Mouse (Mus musculus) G1E-ER4 (cell line): Measurements from ENCODE around the gene Pcyt1a. TPM values are rescaled to one million over a fixed set of nuclear protein-coding genes. Genes with fewer than 3 reads are reported as not detected.

Source experiments
- GATA1 ChIP-seq: IDR thresholded peaks from one replicate; pipeline ENCODE4 v1.8.0; 2012; ENCODE audit warnings: low read length, inconsistent platforms
- polyA plus RNA-seq: library from polyadenylated mRNA; stranded (reverse); fragments of >175 nt; gene quantifications from 2 replicates; pipeline ENCODE4 v1.2.3, GENCODE M21; 2012

The Pcyt1a gene
- polyA plus RNA-seq = 50.1 and 64.7 TPM in 2 replicates

- TF ChIP-seq GATA1 = no peak
Observed at GRCm38 (mm10) chr16:32430474-32431046, at the start of gene Pcyt1a. TSS of gene Pcyt1a (plus strand) at chr16:32430921.

- TF ChIP-seq GATA1 = no peak
Observed at GRCm38 (mm10) chr16:32382901-32383300, 47.8 kb upstream of the Pcyt1a start.

- TF ChIP-seq GATA1 = no peak
Observed at GRCm38 (mm10) chr16:32384885-32385284, 45.8 kb upstream of the Pcyt1a start.

GRCm38 (mm10) chr16:32386826-32387225 is 43.9 kb upstream of the Pcyt1a start:
- TF ChIP-seq GATA1 = no peak

- TF ChIP-seq GATA1 = no peak
Observed at GRCm38 (mm10) chr16:32389049-32389448, 41.7 kb upstream of the Pcyt1a start.

GRCm38 (mm10) chr16:32389841-32390240 is 40.9 kb upstream of the Pcyt1a start:
- TF ChIP-seq GATA1 = no peak

- TF ChIP-seq GATA1 = no peak
Observed at GRCm38 (mm10) chr16:32390882-32391281, 39.8 kb upstream of the Pcyt1a start.

- no peak for TF ChIP-seq GATA1
Observed at GRCm38 (mm10) chr16:32395679-32396540, 34.8 kb upstream of the Pcyt1a start.

GRCm38 (mm10) chr16:32396541-32396835 is 34.2 kb upstream of the Pcyt1a start:
- TF ChIP-seq GATA1 = no peak

- no peak for TF ChIP-seq GATA1
Observed at GRCm38 (mm10) chr16:32398206-32398605, 32.5 kb upstream of the Pcyt1a start.

GRCm38 (mm10) chr16:32400267-32400666 is 30.5 kb upstream of the Pcyt1a start, which contains the start of gene Tm4sf19:
TSS of gene Tm4sf19 (plus strand) at chr16:32400506.
- no peak for TF ChIP-seq GATA1

GRCm38 (mm10) chr16:32401335-32401965 is 29.3 kb upstream of the Pcyt1a start:
- no peak for TF ChIP-seq GATA1

GRCm38 (mm10) chr16:32402818-32403217 is 27.9 kb upstream of the Pcyt1a start:
- no peak for TF ChIP-seq GATA1

GRCm38 (mm10) chr16:32405716-32406115 is 25.0 kb upstream of the Pcyt1a start:
- TF ChIP-seq GATA1 = no peak

GRCm38 (mm10) chr16:32406671-32407070 is 24.1 kb upstream of the Pcyt1a start:
- TF ChIP-seq GATA1 = no peak

GRCm38 (mm10) chr16:32407730-32408129 is 23.0 kb upstream of the Pcyt1a start:
- no peak for TF ChIP-seq GATA1
